Mouse (Mus musculus) liver, embryonic 15.5 days (tissue): Measurements from ENCODE around the gene Pex16. TPM values are rescaled to one million over a fixed set of nuclear protein-coding genes. Genes with fewer than 3 reads are reported as not detected.

Source experiments
- ATAC-seq: fragments of 200-750 bp; cut with Nextera tagmentation; 2 replicates; pipeline ENCODE4 v1.8.0; 2017; ENCODE audit warnings: moderate number of reproducible peaks, mild to moderate bottlenecking, moderate library complexity; ENCODE audit not compliant: insufficient read depth
- H3K27ac ChIP-seq: fragments of 300-500 bp; sonication (generic); replicated peaks from 2 replicates; pipeline ENCODE4 v1.5.1; 2015; ENCODE audit warnings: mild to moderate bottlenecking, inconsistent platforms
- H3K27me3 ChIP-seq: fragments of 300-500 bp; sonication (generic); 2 replicates; pipeline ENCODE4 v1.6.1; 2015; ENCODE audit warnings: mild to moderate bottlenecking, inconsistent platforms
- H3K36me3 ChIP-seq: fragments of 300-500 bp; sonication (generic); replicated peaks from 2 replicates; pipeline ENCODE4 v1.6.1; 2015; ENCODE audit warnings: moderate library complexity, mild to moderate bottlenecking, inconsistent platforms
- H3K4me1 ChIP-seq: fragments of 300-500 bp; sonication (generic); replicated peaks from 2 replicates; pipeline ENCODE4 v1.6.1; 2015; ENCODE audit warnings: inconsistent platforms
- H3K4me2 ChIP-seq: fragments of 300-500 bp; sonication (generic); 2 replicates; pipeline ENCODE4 v1.6.1; 2015; ENCODE audit warnings: moderate library complexity, mild to moderate bottlenecking, inconsistent platforms
- H3K4me3 ChIP-seq: fragments of 300-500 bp; sonication (generic); replicated peaks from 2 replicates; pipeline ENCODE4 v1.5.1; 2015; ENCODE audit warnings: mild to moderate bottlenecking, inconsistent platforms
- H3K9ac ChIP-seq: fragments of 300-500 bp; sonication (generic); 2 replicates; pipeline ENCODE4 v1.6.1; 2015; ENCODE audit warnings: moderate library complexity, mild to moderate bottlenecking, inconsistent platforms
- H3K9me3 ChIP-seq: fragments of 300-500 bp; sonication (generic); replicated peaks from 2 replicates; pipeline ENCODE4 v1.6.1; 2016; ENCODE audit warnings: inconsistent platforms
- WGBS: fragments of 180-500 bp; shearing (Covaris S2); methylation state at CpG from one replicate; pipeline ENCODE4 v1.1.7; 2015; ENCODE audit warnings: mixed read lengths; ENCODE audit not compliant: insufficient replicate concordance; 5-methylcytosine and 5-hydroxymethylcytosine counted together
- polyA plus RNA-seq: library from polyadenylated mRNA; unstranded; fragments of >200 nt; fragmentation: Nextera tagmentation; extraction: Ambion mirVana; gene quantifications from 2 replicates; pipeline ENCODE4 v1.2.1, GENCODE M21; 2015

Gene Pex16
- polyA plus RNA-seq, 1 experiment from 2014 or later: 22.4 TPM

GRCm38 (mm10) chr2:92402591-92403326 is 28.3 kb downstream of the Pex16 start:
- WGBS: 66% methylated on average over 4 of the region's 4 CpGs
- Histone ChIP-seq H3K9ac (no peak overlapping the region), H3K27me3 (peaks cover 38% of the 10 kb centered on the region), H3K27ac (no peak overlapping the region), H3K36me3 (peaks cover 33% of the 10 kb centered on the region), H3K4me3 (no peak overlapping the region), H3K9me3 (no peaks in the 10 kb centered on the region), H3K4me1 (peaks cover 6% of the 10 kb centered on the region; the same call in 1 of the 2 replicates), H3K4me2 (no peak overlapping the region)
- ATAC-seq: no peak

GRCm38 (mm10) chr2:92403776-92404319 is 29.4 kb downstream of the Pex16 start:
- H3K4me1 ChIP-seq: peaks cover 6% of the 10 kb centered on the region; the same call in 1 of the 2 replicates
- H3K4me3 ChIP-seq: no peak overlapping the region
- H3K9ac ChIP-seq: no peak overlapping the region
- WGBS: 77% methylated on average over 5 of the region's 5 CpGs
- no peak for ATAC-seq
- H3K4me2 ChIP-seq: no peak overlapping the region
- peaks cover 43% of the 10 kb centered on the region for H3K36me3 ChIP-seq
- H3K27me3 ChIP-seq: peaks cover 34% of the 10 kb centered on the region
- H3K27ac ChIP-seq: no peak overlapping the region
- no peaks in the 10 kb centered on the region for H3K9me3 ChIP-seq

GRCm38 (mm10) chr2:92404737-92405136 is 30.3 kb downstream of the Pex16 start:
- Histone ChIP-seq H3K4me3 (no peak overlapping the region), H3K4me2 (no peak overlapping the region), H3K27ac (no peak overlapping the region), H3K4me1 (peaks cover 6% of the 10 kb centered on the region; the same call in 1 of the 2 replicates), H3K9ac (no peak overlapping the region), H3K27me3 (peaks cover 25% of the 10 kb centered on the region), H3K36me3 (peaks cover 52% of the 10 kb centered on the region), H3K9me3 (no peaks in the 10 kb centered on the region)
- WGBS: 80% methylated on average over 6 of the region's 6 CpGs
- ATAC-seq: no peak

- no peak overlapping the region for H3K27ac ChIP-seq
- peaks cover 6% of the 10 kb centered on the region; the same call in 1 of the 2 replicates for H3K4me1 ChIP-seq
- WGBS: 87% methylated on average over 7 of the region's 7 CpGs
- peaks cover 62% of the 10 kb centered on the region for H3K36me3 ChIP-seq
- H3K9me3 ChIP-seq: no peaks in the 10 kb centered on the region
- ATAC-seq: no peak
- H3K27me3 ChIP-seq: peaks cover 19% of the 10 kb centered on the region
- no peak overlapping the region for H3K9ac ChIP-seq
- no peak overlapping the region for H3K4me2 ChIP-seq
- H3K4me3 ChIP-seq: no peak overlapping the region
Measured at GRCm38 (mm10) chr2:92405687-92406086, 31.2 kb downstream of the Pex16 start.

GRCm38 (mm10) chr2:92408309-92409045 is 34.0 kb downstream of the Pex16 start:
- ATAC-seq: no peak
- WGBS: 81% methylated on average over 18 of the region's 18 CpGs
- H3K4me3 ChIP-seq: no peak overlapping the region
- H3K9ac ChIP-seq: no peak overlapping the region
- H3K36me3 ChIP-seq: peaks cover 88% of the 10 kb centered on the region
- H3K4me2 ChIP-seq: no peak overlapping the region
- no peaks in the 10 kb centered on the region for H3K27me3 ChIP-seq
- H3K27ac ChIP-seq: no peak overlapping the region
- no peaks in the 10 kb centered on the region for H3K4me1 ChIP-seq
- H3K9me3 ChIP-seq: no peaks in the 10 kb centered on the region

- no peaks in the 10 kb centered on the region for H3K27me3 ChIP-seq
- H3K9ac ChIP-seq: no peak overlapping the region
- no peak overlapping the region for H3K27ac ChIP-seq
- H3K9me3 ChIP-seq: no peaks in the 10 kb centered on the region
- ATAC-seq: no peak
- H3K36me3 ChIP-seq: peaks cover 95% of the 10 kb centered on the region
- no peak overlapping the region for H3K4me3 ChIP-seq
- whole genome bisulfite sequencing: 76% methylated on average over 10 of the region's 10 CpGs
- no peaks in the 10 kb centered on the region for H3K4me1 ChIP-seq
- no peak overlapping the region for H3K4me2 ChIP-seq
Measured at GRCm38 (mm10) chr2:92411705-92412104, 37.2 kb downstream of the Pex16 start.

GRCm38 (mm10) chr2:92421723-92422387 is 47.4 kb downstream of the Pex16 start:
- ATAC-seq: peak; percentile 41; the same call in 1 of the 2 replicates
- no peak overlapping the region for H3K9ac ChIP-seq
- no peaks in the 10 kb centered on the region for H3K9me3 ChIP-seq
- H3K4me1 ChIP-seq: peaks cover 13% of the 10 kb centered on the region
- no peak overlapping the region for H3K4me2 ChIP-seq
- peaks cover 85% of the 10 kb centered on the region for H3K36me3 ChIP-seq
- 68% methylated on average over 7 of the region's 7 CpGs for WGBS
- H3K27me3 ChIP-seq: no peaks in the 10 kb centered on the region
- H3K27ac ChIP-seq: no peak overlapping the region
- no peak overlapping the region for H3K4me3 ChIP-seq

- H3K4me3 ChIP-seq: no peak overlapping the region
- 43% methylated on average over 10 of the region's 10 CpGs for WGBS
- peaks cover 15% of the 10 kb centered on the region for H3K4me1 ChIP-seq
- H3K9me3 ChIP-seq: no peaks in the 10 kb centered on the region
- H3K27ac ChIP-seq: no peak overlapping the region
- H3K36me3 ChIP-seq: peaks cover 80% of the 10 kb centered on the region
- ATAC-seq: no peak
- H3K27me3 ChIP-seq: no peaks in the 10 kb centered on the region
- H3K4me2 ChIP-seq: no peak overlapping the region
- H3K9ac ChIP-seq: no peak overlapping the region
Measured at GRCm38 (mm10) chr2:92422388-92423135, 48.1 kb downstream of the Pex16 start.

- H3K36me3 ChIP-seq: peaks cover 74% of the 10 kb centered on the region
- H3K4me1 ChIP-seq: peaks cover 21% of the 10 kb centered on the region
- 74% methylated on average over 9 of the region's 9 CpGs for WGBS
- H3K9ac ChIP-seq: no peak overlapping the region
- no peaks in the 10 kb centered on the region for H3K27me3 ChIP-seq
- no peak overlapping the region for H3K4me3 ChIP-seq
- no peak for ATAC-seq
- H3K27ac ChIP-seq: no peak overlapping the region
- no peaks in the 10 kb centered on the region for H3K9me3 ChIP-seq
- H3K4me2 ChIP-seq: no peak overlapping the region
Measured at GRCm38 (mm10) chr2:92423156-92423555, 48.7 kb downstream of the Pex16 start.

GRCm38 (mm10) chr2:92423702-92424461 is 49.4 kb downstream of the Pex16 start:
- ATAC-seq: no peak
- Histone ChIP-seq H3K4me1 (peaks cover 29% of the 10 kb centered on the region), H3K27ac (no peak overlapping the region), H3K27me3 (no peaks in the 10 kb centered on the region), H3K4me2 (no peak overlapping the region), H3K4me3 (no peak overlapping the region), H3K9me3 (no peaks in the 10 kb centered on the region), H3K36me3 (peaks cover 67% of the 10 kb centered on the region), H3K9ac (no peak overlapping the region)
- WGBS: 75% methylated on average over 9 of the region's 9 CpGs
